Mouse (Mus musculus) CH12F3 (cell line): ENCODE data around the gene Akap7.

Experiments used
- in situ Hi-C: fragments of 300-500 bp; cut with MboI; formaldehyde crosslinking; loops from 2 replicates; pipeline ENCODE4 v1.14.3; 2020; ENCODE audit warnings: low sequenced_read_pairs

Gene Akap7

DNA sequence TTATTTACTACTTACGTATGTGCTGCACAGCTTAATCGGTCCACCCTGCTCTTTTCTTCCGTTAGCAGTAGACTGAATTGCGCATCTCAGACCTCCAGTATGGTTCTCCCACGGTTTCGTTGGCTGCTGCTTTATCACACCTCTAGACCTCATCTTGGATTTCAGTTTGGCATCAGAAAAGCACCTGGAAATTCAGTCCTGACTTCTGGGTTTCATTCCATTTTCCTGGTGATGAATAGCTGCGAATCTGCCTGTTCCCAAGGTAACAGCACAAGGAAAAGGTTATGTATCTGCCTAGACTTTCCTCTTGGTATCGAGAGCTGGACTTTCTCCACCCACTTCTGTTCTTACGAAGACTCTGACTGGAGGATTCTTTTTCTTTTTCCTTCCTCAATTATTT is at the start of gene Akap7:
Akap7 (minus strand) TSS at position 101 of the 400 bp plus-strand sequence.
- in situ Hi-C loops, result no loop called here

DNA sequence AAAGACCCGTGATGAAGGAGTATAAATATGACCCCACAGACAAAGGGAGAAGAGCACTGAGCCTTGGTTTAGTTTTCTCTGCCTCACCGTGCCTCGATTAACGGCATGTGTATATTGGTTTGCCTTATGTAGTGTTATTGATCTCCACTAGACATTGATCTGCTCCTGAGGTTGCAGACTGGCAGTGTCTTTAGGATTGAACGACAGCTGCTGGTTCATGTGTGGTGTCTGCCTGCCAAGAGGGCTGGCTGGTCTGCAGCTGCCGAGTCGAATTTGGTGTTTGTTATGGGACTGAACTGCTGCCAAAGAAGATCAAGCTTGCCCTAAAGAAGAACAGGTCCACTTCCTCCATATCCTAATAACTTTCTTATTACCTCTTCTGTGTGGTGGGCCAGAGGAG is 46.7 kb upstream of the Akap7 start:
- in situ Hi-C loops, result no loop called here

DNA sequence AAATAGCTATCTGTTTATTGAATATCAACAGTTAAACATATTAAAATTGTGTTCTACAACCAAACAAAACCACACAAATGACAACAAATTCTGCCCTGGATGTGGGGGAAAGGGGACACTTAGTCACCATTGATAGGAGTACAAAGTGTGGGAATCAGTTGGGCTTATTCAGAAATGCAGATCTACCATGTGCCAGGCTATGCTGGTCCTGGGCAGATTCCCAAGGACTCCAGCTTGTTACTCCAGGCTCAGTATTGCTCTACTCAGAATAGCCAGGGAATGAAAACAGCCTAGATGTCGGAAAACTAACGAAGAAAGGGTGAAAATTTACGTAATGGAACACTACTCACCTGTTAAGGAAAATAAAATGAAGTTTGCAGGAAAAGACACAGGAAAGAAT is 46.3 kb upstream of the Akap7 start:
- in situ Hi-C loops, result no loop called here

DNA sequence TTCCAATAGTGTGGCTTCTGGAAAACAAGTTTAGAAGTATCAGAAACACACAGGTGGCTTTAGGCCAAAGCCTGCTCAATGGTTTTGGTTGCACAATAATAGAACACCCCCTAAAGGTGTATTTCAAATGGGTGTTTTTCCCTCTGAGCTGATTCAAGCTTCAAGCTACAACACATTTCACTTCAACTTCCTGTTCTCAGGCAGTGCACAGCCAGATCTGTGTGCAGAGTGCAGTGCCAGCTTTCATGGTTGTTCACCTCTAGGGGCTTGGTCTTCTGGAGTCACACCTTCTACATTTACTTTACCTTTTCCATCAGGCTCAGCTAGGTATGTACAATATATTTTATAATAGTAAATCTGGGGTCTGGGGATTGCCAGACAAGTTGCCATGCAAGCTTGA is 35.1 kb upstream of the Akap7 start:
- in situ Hi-C loops, result no loop called here

DNA sequence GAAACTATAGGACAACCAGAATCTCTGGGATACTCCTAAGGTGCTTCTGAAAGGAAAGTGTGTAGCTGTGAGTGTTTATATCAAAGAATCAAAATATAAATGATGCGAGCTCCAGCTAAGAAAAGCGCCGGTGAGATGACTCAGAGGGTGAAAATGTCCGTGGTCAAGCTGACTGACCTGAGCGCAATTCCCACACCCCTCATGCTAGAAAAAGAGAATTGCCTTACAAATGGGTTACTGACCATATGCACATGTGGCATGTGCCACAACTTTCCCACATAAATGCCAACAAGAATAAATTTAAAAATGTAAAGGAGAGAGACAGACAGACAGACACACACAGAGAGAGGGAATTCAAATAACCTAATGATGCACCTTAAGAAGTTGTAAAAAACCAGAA is 33.0 kb upstream of the Akap7 start:
- in situ Hi-C loops, result no loop called here

DNA sequence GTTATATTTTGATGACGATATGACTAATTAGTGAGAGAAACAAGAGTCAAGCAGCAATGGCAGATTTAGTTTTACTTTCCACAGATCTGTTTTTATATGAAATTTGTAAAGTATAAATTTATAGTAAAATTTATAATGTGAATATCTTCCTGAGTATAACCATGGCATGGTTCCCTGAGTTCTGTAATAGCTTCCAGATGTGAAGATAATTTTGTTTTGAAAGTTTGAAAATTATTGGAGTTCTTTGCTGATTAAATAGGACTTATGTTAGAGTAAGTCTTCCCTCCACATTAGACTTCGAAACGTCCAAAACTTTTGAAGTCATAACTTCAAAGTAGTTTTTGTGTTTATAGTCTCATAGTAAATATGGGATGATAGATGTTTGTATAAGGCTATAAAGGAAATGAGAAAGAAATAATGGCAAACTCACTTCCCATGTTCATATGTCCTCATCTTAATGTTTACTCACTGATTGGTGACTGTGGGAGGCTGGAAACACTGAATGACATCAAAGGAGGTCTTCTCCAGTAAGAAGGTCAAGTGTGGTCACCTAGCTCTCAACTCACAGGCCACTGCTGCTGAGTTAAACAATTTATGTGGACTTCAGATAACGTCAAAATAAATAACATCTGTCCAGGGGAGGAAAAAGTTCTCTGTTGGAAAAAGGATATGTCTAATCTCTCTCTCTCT is 25.9 kb upstream of the Akap7 start:
- in situ Hi-C loops, result no loop called here

DNA sequence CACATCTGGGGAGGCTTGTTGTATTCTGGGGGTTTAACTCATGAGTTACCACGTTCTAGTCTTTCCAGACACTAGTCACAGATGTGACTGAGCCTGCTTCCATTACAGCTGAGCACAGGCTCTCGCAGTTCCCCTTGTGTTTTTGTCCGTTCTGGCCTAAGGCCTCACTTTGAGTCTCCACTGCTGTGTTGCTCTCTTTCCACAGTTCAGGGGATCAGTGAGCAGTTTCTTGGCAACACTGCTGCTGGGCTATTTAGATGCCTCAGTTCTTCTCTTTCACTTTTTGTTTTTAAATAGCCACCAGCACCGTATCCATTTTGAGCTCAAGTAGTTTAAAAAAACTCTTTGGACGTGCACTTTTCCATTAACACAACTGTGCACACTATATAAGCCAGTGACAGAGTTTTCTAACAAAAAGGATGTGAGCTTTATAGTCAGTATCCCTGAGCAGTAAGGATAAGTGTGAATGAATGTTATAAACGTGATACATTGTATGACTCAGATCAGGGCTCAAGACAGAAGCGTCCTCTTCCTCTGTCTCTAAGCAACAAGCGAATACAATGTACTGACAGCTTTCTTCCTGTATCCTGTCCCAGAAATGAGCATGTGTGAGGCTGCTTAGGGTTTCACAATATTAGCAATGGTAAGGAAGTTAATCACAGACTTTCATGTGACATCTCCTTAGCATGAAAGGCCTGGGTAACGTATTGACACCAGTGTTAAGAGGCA is 23.8 kb upstream of the Akap7 start:
- in situ Hi-C loops, result no loop called here

DNA sequence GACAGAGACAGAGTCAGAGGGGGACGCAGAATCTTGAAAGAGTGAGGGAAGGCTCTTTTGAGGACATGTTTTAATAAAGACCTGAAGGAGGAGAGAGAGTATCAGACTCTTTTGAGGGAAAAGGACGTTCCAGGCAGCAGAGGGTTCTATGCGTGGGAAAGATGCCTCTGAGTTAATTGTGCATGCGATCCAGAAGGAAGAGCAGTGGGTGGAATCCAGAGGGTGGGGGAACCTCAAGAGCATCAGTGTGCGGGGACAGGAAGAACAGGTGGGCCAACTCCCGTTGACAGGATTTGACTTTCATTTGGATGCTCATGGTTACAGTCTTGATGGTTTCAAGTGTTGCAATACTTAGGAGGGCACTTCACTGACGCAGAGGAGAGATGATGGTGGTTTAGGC is 22.4 kb upstream of the Akap7 start:
- in situ Hi-C loops, result no loop called here

DNA sequence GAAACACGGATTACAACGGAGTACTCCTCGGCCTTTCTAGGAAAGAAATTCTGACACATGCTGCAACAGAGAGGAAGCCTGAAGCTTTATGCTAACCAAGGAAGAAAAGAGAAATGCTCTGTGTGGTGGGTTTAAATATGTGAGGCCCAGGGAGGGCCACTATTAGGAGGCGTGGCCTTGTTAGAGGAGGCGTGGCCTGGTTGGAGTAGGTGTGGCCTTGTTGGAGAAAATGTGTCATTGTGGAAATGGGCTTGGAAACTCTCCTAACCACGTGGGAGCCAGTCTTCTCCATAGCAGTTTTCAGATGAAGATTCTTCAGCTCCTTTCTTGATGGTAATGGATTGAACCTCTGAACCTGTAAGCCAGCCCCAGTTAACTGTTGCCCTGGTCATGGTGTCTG is 19.8 kb upstream of the Akap7 start:
- in situ Hi-C loops, result no loop called here

DNA sequence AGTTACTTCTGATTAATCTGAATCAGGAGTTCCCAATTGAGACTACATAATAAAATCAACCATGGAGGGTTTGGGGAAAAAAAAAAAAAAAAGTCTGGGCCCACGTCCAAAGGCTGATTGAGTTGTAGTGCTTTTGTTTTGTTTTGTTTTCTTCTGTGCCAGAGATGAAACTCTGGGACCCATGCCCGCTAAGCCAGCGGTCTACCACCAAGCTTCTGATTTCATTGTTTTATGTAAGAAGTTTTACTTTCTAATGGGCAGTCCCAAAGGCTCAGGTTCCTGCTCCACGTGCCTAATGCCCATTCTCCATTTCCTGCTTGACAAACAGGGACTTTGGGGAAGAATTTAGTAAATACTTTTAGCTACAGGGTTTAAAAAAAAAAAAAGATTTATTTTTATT is 18.0 kb upstream of the Akap7 start:
- in situ Hi-C loops, result no loop called here

DNA sequence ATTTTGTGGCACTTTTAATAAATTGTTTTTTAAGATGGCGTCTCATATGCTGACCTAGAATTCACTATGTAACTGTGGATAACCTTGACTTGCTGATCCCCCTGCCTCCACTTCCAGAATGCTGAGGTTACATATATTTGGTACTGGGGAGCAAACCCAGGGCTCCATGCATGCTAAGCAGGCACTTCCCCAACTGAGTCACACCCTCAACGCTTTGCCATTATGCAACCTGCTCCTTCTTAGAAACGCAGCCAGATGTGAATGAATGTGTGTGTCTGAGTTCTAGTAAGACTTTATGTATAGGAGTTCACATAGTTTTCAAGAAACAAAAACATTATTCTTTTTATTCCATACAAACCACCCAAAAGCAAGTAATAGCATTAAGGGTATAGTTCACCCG is 13.5 kb upstream of the Akap7 start:
- in situ Hi-C loops, result no loop called here

DNA sequence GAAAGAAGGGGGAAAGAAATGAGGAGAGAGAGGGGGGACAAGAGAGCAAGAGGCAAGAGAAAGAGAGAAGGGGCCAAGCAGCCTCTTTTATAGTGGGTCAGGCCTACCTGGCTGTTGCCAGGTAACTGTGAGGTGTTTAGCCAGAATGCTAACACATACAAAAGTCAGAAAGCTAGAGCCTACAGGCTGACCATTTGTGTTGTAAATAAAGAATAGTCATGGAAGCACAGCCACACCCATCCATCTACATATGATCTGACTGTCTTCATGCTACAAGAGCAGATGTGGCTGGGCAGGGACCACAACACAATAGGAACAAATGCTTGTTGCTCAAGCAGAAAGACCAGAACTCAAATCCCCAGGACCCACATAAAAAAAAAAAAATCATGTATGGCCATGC is 11.9 kb upstream of the Akap7 start:
- in situ Hi-C loops, result no loop called here

DNA sequence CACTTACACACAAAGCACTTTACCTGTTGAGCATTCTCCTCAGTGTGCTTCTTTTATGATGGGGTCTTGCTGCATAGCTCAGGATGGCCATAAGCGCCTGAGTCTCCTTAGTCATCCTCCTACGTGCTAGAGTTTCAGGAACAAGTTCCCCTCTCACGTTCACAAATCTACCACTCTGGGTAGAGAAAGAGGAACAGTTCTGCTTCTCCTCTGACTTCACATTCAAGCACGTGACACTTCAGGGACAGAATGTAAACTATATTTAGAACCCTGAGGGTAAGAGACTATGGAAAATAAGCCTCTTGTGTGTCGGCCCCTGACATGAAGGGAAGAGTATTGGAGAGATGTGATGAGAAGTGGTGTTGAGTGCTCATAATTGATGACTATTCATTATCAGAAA is 10.7 kb upstream of the Akap7 start:
- in situ Hi-C loops, result no loop called here

DNA sequence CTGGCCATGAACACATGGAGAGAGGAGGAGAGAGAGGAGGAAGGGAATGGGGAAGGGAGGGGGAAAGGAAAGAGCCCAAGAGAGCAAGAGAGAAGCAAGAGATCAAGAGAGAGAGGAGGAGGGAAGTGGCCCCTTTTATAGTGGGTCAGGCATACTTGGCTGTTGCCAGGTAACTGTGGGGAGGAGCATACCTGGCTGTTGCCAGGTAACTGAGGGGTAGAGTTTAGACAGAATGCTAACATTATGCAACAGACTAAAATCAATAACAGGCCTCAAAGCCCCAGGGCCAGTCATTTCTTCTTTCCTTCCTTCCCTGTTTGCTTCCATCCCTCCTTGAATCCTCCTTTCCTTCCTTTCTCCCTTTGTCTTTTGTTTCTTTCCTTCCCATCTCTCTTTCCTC is 10.0 kb upstream of the Akap7 start:
- in situ Hi-C loops, result no loop called here

DNA sequence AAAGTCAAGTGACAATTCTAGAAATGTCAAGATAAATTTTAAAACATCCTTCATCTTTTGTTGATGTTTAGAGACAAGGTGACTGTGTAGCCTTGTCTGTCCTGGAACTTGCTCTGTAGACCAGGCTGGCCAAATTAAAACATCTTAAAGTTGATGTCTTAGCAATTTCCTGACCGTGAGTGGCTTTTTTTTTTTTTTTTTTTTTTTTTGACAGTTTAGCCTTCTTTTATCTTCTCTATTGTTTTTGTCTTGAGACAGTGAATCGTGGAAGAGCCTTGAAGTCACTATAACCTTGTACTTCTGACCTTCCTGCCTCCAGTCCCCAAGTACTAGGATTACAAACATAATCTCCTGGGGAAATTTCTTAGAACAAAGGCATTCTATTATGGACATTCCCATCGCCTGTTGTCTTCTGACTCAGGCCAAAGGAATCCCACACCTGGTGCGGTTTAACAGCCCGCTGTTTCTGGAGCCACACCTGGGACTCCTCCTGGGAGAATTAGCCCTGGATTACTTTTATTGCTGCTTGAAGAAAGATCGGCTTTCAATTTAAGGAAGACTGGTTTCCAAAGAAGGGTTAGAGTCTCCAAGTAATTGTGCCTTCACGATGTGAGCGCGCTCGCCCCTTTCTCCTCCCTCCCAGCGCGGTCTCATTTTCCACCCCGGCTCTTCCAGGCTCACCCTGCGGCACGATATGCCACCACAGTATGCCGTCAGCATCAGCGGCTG is 6.3 kb upstream of the Akap7 start:
- in situ Hi-C loops, result no loop called here

DNA sequence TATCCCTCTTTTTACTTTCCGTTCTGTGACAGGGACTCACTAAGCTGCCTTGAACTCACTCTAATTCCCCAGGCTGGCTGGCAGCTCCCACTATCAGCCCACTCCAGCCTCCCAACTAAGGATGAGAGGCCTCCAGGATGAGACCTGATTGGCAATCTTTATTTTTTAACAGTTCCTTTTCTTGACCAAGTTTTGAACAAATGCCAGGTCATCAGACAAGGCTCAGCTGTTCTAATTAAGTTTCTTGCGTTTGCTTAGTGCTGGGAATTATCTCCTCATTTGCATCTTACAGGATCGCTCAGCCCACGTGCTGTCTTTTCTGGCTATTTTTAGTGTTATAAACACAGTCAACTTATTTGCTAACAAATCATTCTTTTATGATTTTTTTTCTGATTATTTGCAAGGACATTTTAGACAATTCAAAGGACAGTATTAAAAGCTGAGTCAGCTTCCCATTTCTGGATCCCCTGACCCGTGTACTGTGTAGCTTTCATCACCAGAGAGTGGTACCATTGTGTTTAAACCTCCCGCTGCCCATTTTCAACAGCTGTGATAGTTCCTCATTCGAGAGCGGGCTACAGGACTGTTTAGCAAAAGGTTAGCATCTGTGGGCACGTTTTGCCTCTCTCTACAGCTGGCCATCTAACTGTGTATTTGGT is 4.0 kb upstream of the Akap7 start:
- in situ Hi-C loops, result no loop called here

DNA sequence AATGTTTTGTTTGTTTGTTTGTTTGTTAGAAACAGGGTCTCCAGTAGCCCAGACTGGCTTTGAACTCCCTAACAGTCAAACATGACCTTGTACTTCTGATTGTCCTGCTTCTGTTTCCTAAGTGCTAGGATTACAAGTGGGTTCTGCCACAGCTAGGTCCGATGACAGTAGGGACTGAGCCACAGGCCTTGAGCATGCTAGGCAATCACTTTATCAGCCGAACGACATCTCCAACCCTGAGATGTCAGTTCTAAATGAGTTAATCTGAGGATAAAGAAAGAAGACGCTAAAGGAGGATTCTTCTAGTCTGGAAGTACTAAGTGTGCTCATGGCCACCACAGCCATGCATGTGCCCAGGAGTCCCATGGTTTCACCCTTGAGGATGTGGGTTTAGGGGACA is 3.1 kb upstream of the Akap7 start:
- in situ Hi-C loops, result no loop called here

DNA sequence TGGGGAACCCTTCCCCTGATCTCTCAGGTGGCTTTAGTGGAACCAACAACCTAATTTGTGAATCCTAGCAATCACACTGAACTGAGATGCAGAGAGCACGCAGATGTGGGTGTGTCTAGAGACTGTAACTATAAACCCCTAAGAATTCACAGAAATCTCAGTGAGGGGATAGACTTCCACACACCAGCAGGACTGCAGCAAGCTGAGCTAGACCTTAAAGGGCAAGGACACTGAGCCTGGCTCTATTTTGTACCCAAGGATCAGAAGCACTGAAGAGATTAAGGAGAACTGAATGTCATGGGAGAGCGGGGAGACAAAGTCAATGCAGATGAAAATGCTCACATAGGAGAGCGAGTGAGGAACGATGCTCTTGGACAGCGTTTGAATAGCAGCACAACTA is 2.3 kb upstream of the Akap7 start:
- in situ Hi-C loops, result no loop called here

DNA sequence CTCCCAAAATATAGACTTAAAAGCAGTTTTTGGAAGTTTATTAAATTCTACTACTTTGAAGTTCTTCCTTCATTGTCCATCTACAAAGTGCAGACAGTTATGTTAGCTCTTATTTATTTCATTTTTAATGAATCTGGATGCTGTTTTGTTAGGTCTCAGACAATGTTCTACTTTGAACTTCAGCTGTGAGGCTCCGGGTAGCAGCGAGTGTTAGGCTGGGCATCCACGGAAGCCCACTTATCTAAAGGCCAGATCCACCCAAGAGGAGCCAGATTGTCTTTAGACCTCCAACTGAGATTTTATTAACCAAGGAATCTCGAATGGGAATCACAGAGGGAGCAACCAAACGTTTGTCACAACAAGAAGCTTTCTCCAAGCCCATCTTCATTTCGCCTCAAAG is 2.5 kb downstream of the Akap7 start:
- in situ Hi-C loops, result no loop called here

DNA sequence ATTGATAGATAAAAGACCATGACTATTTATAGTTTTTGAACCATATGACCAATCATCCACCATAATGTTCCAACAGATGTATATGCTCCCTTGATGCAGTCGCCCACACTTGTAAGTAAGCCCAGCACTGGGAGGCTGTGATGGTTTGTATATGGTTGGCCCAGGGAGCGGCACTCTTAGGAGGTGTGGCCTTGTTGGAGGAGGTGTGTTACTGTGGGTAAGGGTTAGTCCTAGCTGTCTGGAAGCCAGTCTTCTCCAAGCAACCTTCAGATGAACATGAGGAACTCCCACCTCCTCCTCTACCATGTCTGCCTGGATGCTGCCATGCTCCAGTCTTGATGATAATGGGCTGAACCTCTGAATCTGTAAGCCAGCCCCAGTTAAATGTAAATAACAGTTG is 3.1 kb downstream of the Akap7 start:
- in situ Hi-C loops, result no loop called here

DNA sequence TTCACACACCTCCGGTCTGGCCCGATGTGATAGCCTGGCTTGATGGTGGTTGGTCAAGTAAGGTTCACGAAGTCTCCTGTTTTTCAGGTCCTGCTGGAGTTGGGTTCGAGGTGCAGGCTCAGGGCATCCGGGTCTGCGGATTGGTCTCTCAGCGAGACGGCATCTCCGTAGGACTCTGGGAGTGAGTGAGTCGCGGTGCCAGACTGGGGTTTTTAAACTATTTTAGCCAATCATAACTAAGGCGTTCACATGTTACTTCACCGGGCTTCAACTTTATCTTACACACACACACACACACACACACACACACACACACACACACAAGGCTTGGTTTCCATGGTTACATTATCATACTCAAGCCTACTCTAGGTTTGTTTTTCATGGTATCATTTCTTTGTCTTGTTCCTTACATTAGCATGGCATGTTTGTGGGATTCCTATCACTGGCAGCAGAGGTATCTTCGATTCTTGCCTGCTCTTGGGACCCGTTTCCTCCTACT is 8.6 kb downstream of the Akap7 start:
- in situ Hi-C loops, result no loop called here
